Mouse (Mus musculus) telencephalon, adult 2 months (tissue): ENCODE results near the gene Sowaha.

Source experiments
- DNase-seq: peaks from one replicate; pipeline ENCODE4 v3.0.0-alpha.2; 2011; ENCODE audit warnings: low read depth, low spot score

Sowaha gene

GRCm38 (mm10) chr11:53505026-53505663 is 25.1 kb upstream of the Sowaha start:
- DNase-seq, result no peak

DNA sequence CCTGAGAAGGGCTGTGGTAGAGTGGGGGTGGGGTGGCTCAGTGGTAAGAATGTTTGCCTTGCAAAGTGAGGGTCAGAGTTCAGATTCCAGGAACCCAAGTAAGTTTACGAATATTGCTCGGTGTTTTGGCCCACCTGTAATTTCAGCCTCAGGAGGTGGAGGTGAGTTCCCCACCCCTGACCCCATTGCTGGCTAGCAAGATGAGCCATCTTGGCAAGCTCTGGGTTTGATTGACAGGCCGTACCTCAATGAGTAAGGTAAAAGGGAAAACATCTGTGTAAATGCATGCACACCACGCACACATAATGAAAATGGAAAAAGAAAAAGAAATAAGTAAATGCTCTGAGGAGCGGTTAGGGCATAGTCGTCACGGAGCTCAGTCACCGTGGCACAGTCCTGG is 24.3 kb upstream of the Sowaha start:
- DNase-seq, result no peak

DNA sequence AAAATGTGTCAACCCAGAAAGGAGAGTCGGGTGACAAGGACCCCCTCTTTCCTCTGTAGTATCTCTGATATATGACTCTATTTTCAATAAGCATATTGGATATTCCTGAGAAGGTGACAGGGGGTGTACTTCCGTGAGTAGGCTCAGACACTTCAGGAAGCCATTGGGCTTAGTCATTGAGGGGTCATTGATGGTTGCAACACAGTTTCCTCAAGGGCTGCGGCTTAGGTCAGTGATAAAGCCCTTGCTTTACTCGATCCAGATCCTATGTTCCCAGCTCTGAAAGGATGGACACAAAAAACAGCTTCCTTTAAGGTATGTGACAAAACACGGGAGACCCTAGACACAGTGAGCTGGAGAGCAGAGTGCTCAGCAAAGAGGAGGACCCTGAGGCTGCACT is 23.7 kb upstream of the Sowaha start:
- DNase-seq, result no peak

- DNase-seq, result no peak
Measured at GRCm38 (mm10) chr11:53502039-53502765, 22.1 kb upstream of the Sowaha start.

GRCm38 (mm10) chr11:53500569-53500968 is 20.5 kb upstream of the Sowaha start:
- DNase-seq, result no peak

GRCm38 (mm10) chr11:53496946-53497345 is 16.9 kb upstream of the Sowaha start:
- DNase-seq, result peak; percentile 87

DNA sequence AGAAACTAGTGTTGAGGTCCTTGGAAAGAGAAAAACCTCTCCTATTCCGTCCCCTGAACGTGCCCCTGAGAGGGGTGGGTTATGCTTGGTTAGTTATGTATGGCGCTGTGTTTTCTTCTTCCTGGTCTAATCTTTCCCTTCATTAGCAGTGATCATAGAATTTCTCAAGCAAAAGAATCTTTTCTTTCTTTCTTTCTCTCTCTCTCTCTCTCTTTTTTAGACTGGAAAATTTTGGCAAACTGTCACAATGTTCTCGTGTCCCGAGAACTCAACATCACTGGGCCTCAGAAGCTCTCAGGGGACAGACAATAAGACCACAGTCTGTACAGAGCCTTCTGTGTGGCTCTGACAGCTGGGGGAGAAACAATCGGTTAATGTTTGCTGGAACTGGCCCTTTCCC is 15.3 kb upstream of the Sowaha start:
- no peak for DNase-seq

DNA sequence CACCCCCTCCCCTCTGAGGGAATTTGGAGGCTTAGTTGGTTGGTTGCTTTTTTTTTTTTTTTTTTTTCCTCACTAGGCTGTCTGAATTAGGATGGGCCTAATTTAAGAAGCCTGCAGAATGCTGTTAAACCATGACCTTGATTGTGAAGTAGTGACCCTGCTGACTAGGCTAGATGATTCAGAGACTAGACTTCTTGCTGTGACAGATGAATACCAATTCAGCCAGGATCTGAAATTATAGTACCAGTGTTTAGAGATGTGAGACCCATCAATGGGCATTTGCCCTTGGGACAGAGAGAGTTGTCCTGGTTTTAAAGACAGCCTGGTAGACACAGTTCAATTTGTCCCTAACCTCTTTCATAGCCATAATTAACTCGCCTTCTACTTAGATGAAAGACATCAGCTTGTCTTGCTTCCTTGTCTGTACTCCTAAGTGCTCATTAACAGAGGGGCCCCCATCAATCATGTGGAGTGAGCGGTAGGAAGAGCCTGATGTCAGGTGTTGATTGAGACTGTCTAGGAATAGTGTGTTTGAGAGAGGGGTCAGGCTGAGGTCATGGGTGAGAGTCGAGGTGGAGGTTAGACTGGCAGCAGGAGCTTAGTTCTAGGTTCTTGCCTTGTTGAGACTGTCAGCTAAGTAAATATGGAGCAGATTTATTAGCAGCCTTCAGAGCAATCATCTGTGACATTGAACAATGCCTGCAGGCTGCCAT is 13.3 kb upstream of the Sowaha start:
- DNase-seq, result no peak

DNA sequence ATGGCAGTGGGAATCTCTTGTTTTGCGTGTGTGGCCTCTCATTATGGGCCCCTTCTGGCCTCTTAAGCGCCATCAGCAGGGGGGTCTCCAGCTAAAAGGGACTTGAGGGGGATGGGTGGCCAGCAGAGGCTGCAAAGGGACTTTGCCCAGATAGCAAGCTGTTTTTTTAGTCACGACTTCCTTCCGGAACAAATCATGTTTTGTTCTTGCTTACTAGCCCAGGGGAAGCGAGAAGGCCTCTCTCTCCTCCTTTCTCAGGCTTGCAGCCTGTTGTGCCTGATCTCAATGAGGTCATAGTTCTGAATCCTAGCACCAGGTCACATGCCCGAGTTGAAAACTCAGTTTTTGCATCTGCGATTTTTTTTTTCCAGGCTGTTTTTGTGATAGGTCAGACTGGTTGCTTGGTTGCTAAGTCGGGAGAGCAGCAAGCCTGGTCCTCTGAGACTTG is 11.9 kb upstream of the Sowaha start:
- no peak for DNase-seq

DNA sequence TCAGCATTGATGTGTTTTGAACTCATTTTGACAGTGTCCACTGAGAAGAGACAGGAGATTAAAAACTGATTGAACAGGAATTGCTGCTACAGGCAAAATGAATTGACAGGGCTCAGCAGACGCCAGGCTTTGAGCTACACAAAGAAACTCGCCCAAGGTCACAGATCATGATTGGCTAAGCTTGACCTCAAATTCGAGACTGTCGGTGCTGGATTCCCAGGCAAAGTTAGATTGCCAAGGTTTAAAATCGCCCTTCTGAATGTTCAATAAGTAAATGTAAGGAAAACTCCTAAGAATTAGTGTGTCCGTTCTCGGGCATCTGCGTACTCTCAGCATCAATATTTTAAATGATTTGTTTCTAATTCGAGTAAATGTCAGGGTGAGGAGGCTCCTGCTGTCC is 9.3 kb upstream of the Sowaha start:
- no peak for DNase-seq

DNA sequence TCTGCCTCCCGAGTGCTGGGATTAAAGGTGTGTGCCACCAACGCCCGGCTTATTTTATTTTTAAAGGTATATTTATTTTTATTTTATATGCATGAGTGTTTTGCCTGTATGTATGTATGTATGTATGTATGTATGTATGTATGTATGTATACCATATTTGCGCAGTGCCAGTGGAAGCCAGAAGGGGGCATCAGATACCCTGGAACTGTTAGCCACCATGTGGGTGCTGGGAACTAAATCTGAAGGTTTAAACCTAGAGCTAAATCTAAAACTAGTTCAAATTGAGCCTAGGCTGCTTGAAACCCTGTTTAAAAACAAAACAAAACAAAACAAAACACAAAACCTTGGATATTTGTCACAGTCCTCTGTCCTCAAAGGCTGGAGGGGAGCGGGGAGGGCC is 8.9 kb upstream of the Sowaha start:
- DNase-seq, result no peak

GRCm38 (mm10) chr11:53486822-53487594 is 6.9 kb upstream of the Sowaha start:
- no peak for DNase-seq

GRCm38 (mm10) chr11:53486351-53486750 is 6.3 kb upstream of the Sowaha start:
- no peak for DNase-seq

GRCm38 (mm10) chr11:53485719-53486118 is 5.6 kb upstream of the Sowaha start:
- DNase-seq, result no peak

DNA sequence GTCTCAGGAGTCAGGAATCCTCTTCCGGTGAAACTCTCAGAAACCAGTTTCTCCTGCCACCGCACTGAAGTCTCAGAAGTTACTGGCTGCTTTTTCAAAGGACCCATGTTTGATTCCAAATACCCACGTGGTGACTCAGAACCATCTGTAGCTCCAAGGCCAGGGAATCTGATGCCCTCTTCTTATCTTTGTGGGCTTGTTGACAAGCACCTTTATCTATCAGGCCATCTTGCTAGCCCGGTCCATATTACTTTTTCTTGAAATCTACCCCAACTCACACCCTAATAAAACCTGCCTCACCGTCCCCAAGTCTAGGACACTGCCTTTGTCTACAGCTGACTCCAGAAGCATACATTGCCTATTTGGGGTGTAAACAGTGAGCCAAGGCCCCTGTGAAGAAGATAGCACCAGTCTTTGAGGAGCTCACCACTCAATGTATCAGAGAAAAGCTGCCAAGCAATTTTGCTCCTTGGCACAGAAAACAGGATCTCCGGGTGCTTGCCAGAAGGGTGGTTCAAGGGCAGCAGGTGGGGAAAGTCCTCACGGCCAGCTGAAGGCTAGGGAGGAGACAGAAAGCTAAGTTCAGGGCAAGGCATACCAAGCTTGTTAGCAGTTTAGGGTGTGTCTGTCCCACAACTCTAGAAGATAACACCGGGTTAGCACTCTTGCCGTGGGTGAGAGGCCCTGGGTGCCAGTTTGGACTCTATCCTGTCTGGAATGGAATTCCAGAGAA is 3.3 kb upstream of the Sowaha start:
- DNase-seq, result no peak

DNA sequence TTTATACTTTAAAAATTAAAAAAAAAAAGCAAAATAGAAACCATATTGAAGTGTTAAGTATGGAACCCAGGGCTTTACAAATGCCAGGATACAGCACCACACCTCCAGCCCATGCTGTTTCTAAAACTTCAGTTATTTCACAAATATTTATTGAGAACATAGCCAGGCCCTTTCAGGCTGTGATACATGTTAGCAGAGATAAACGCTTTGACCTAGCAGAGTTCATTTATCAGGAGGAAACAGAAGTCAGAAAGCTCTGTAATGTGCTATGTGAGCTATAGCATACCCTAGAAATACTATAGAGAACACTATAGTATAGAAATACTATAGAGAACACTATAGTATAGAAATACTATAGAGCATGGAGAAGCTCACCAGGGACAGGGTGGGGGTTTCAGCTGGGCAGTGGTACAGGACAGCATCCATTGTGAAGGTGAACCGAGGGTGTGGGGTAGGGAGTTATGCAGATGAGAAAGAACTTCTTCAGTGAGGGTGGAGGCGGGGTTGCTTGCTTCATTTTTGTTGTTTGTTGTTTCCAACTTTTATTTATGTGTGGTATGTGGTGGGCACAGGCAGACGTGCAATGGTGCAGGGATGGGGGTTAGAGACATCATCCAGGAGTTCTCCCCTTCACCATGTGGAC is 1.1 kb upstream of the Sowaha start:
- DNase-seq, result no peak

GRCm38 (mm10) chr11:53479171-53479782 is 797 bp downstream of the Sowaha start:
- DNase-seq, result no peak

DNA sequence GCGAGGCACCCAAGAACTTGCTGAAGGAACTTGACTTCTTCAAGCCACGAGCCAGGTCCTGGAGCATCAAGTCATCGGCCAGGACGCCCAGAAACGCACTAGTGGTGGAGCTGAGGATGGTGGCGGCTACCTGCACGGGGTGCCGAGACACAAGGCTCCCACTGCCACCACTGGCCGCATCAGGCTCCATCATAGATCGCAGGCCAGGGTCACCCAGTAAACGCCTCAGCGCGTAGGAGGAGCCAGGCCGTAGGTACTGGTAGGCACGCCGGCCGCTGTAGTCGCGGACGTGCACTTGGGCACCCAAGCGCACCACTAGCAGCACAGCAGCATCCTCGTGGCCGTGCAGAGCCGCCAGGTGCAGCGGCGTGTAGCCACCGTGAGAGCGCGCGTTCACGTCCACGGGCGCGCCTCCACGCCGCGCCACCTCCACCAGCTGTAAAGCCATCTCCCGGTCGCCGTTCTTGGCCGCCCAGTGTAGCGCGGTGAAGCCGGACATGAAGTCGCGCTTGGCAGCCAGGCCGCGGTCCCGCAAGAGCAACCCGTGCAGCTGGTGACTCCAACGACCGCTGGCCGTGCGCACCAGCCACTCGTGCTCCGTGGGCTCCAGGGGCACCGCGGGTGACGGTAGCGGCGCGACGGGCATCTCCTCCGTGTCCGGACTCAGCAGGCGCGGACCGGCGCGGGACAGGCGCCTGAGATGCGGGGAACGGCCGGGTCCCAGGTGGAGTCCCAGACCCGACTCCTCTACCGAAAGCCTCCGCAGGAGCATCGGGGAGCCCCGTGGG is 1.5 kb downstream of the Sowaha start:
- DNase-seq, result no peak

DNA sequence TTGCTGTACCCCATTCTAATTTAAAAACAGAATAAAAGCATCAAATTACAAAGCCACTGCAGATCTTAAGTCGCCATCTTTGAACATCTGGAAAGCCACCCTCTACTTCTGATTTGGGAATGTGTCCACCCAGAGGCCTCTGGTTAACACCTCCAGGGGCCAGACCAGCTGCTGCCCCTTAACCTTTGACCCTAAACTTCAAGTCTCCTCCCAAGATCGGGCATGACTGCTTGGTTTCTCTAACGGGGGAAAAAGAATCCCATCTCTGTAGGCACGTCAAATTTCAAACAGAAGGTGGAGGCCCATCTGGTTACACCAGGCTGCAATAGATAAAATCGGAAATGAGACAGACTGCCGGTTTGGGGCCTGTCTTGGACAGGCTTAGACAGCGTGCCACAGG is 2.2 kb downstream of the Sowaha start:
- no peak for DNase-seq

- no peak for DNase-seq
Measured at GRCm38 (mm10) chr11:53475620-53476019, 4.5 kb downstream of the Sowaha start.
